10 mouse cellular contexts compared by ENCODE assay signal in the genomic region with DNA sequence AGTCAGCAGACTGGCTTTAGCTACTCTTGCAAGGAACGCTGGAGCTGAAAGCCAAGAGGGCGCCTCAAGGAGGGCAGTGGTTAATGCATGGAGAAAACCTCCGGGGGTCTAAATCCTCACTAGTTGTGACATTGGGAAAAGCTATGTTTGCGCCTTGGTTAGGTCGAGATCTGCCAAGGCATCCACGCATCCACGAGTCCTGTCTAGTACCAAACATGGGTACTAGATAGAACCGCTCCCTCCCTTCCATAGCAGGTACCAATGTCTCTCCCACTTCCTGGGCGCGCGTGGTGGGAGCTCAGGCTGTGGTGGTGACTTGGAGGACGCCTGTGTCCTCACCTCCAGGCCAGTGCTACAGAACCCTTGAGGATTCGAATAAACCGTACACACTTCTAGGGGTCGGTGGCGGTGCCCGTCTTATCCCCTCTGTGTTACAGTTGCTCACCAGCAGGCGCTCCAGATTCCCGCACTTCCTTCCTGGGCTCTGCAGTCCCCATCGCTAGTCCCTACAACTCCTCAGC. TPM values are rescaled to one million over a fixed set of nuclear protein-coding genes. Genes with fewer than 3 reads are reported as not detected.
DNase-seq lines count a peak whose midpoint lies in the region; ATAC-seq and TF ChIP-seq lines count a peak whose summit lies in the region.
"Had no signal": no experiment of that assay in that cellular context is flagged by ENCODE, and none has a peak within 500 bp of the region (broad histone marks: within the 10 kb centered on the region; RNA-seq: fewer than 3 reads in every experiment).

No protein-coding gene starts in this region.

- H3K4me1 ChIP-seq in kidney, postnatal 0 days (replicated peaks; ENCODE audit: insufficient read depth, low read length): peaks cover 4% of the 10 kb centered on the region; the same call in 1 of the 2 replicates
- H3K4me1 ChIP-seq in hindbrain, embryonic 11.5 days (replicated peaks; ENCODE audit: control insufficient read depth, insufficient read depth, low read length): peaks cover 37% of the 10 kb centered on the region
- H3K4me1 ChIP-seq in midbrain, embryonic 16.5 days (ENCODE audit: control insufficient read depth, insufficient read depth, low read length): peaks cover 41% of the 10 kb centered on the region

- DNase-seq in kidney, postnatal 0 days (ENCODE audit: low spot score): no peak
- DNase-seq in kidney, adult 11 months: no peak
- peak; percentile 81 for DNase-seq in brain, embryonic 14.5 days (ENCODE audit: low read depth)
- DNase-seq in hindbrain, embryonic 11.5 days (ENCODE audit: low spot score): peak; percentile 72
- DNase-seq in adrenal gland, postnatal 4 days (ENCODE audit: low spot score in 2 of 2): no peak
- DNase-seq in adrenal gland, adult 8-10 months: no peak
- no peak for DNase-seq in heart, postnatal 10 days
- DNase-seq: kidney, adult 9 months had no signal

- 3% methylated on average over 20 of the region's 20 CpGs for WGBS in kidney, postnatal 0 days
- WGBS in hindbrain, embryonic 11.5 days: 5% methylated on average over 20 of the region's 20 CpGs
- WGBS in midbrain, embryonic 16.5 days: 14% methylated on average over 20 of the region's 20 CpGs

- no peak overlapping the region for H3K4me2 ChIP-seq in kidney, postnatal 0 days (ENCODE audit: low read length)
- H3K4me2 ChIP-seq in hindbrain, embryonic 11.5 days (replicated peaks; ENCODE audit: low read depth, low read length): peak overlapping the region; percentile 57
- peak overlapping the region; percentile 61 for H3K4me2 ChIP-seq in midbrain, embryonic 16.5 days (ENCODE audit: low read length)

- H3K27ac ChIP-seq in kidney, postnatal 0 days: no peak overlapping the region
- H3K27ac ChIP-seq in hindbrain, embryonic 11.5 days (ENCODE audit: low read depth, low read length): peak overlapping the region; percentile 99
- peak overlapping the region; percentile 83 for H3K27ac ChIP-seq in midbrain, embryonic 16.5 days (ENCODE audit: low read length)
- H3K27ac ChIP-seq: liver, embryonic 14.5 days had no signal

- no peak overlapping the region for H3K4me3 ChIP-seq in kidney, postnatal 0 days (replicated peaks; ENCODE audit: low read depth, low read length)
- peak overlapping the region; percentile 13 for H3K4me3 ChIP-seq in hindbrain, embryonic 11.5 days (ENCODE audit: low read depth, low read length)
- no peak overlapping the region for H3K4me3 ChIP-seq in midbrain, embryonic 16.5 days (ENCODE audit: low read depth, low read length)

- no peaks in the 10 kb centered on the region for H3K9me3 ChIP-seq in kidney, postnatal 0 days (replicated peaks; ENCODE audit: low read length)
- H3K9me3 ChIP-seq in hindbrain, embryonic 11.5 days (ENCODE audit: control insufficient read depth, low read length): no peaks in the 10 kb centered on the region
- no peaks in the 10 kb centered on the region for H3K9me3 ChIP-seq in midbrain, embryonic 16.5 days (replicated peaks; ENCODE audit: control insufficient read depth, low read length, poor library complexity, severe bottlenecking)

- no peak overlapping the region for H3K9ac ChIP-seq in kidney, postnatal 0 days (ENCODE audit: low read depth, low read length)
- H3K9ac ChIP-seq in hindbrain, embryonic 11.5 days (ENCODE audit: low read depth, low read length): peak overlapping the region; percentile 79
- H3K9ac ChIP-seq in midbrain, embryonic 16.5 days (ENCODE audit: low read depth, low read length): 0 out of 2 replicates have a peak overlapping the region, but pooled peaks have one; percentile 28
- H3K9ac ChIP-seq: liver, embryonic 14.5 days had no signal

- no peak for TF ChIP-seq CTCF in kidney, postnatal 0 days (IDR thresholded peaks at IDR 0.05; ENCODE audit: low read depth)
- TF ChIP-seq CTCF in brain, embryonic 14.5 days (IDR thresholded peaks at IDR 0.05; ENCODE audit: borderline replicate concordance, extremely low read depth, insufficient read depth, insufficient read length): peak; percentile 34; the same call in 1 of the 2 replicates

- no peaks in the 10 kb centered on the region for H3K36me3 ChIP-seq in kidney, postnatal 0 days (ENCODE audit: insufficient read depth, low read length)
- H3K36me3 ChIP-seq in hindbrain, embryonic 11.5 days (ENCODE audit: control insufficient read depth, insufficient read depth, low read length): 0 out of 2 replicates have a peak, but pooled peaks cover 2% of the 10 kb centered on the region
- H3K36me3 ChIP-seq in midbrain, embryonic 16.5 days (ENCODE audit: control insufficient read depth, insufficient read depth, low read length): no peaks in the 10 kb centered on the region

- intact Hi-C loops in heart, postnatal 10 days (cut with DNase I): no loop called here

- no peak for TF ChIP-seq POLR2A in brain, embryonic 14.5 days (IDR thresholded peaks at IDR 0.05; ENCODE audit: borderline replicate concordance, extremely low read depth, insufficient read depth, insufficient read length, poor library complexity, severe bottlenecking)

- H3K27me3 ChIP-seq in kidney, postnatal 0 days (ENCODE audit: insufficient read depth, low read length): peaks cover 88% of the 10 kb centered on the region
- H3K27me3 ChIP-seq in hindbrain, embryonic 11.5 days (ENCODE audit: control insufficient read depth, insufficient read depth, low read length): peaks cover 26% of the 10 kb centered on the region
- H3K27me3 ChIP-seq in midbrain, embryonic 16.5 days (ENCODE audit: control insufficient read depth, insufficient read depth, low read depth, low read length): peaks cover 5% of the 10 kb centered on the region; the same call in 1 of the 2 replicates

- ATAC-seq in kidney, postnatal 0 days (replicated peaks; ENCODE audit: low FRiP score, low read depth): peak; percentile 25; the same call in 1 of the 2 replicates
- ATAC-seq in hindbrain, embryonic 11.5 days (ENCODE audit: low FRiP score): peak; percentile 20; the same call in 1 of the 2 replicates
- ATAC-seq in midbrain, embryonic 16.5 days: no peak

RNA-seq across cellular contexts. Expression of a gene that starts 48.3 kb away (rescaled TPM):
- 22.6 and 22.8 TPM in 2 replicates for polyA plus RNA-seq in kidney, postnatal 0 days (2015; fragmentation: Nextera tagmentation; extraction: Ambion mirVana)
- 44.7 and 55.4 TPM in 2 replicates for polyA plus RNA-seq in brain, embryonic 14.5 days (2012; rRNA removed)
- polyA plus RNA-seq in hindbrain, embryonic 11.5 days (2014; fragmentation: Nextera tagmentation; extraction: Ambion mirVana): 22.5 and 26.3 TPM in 2 replicates
- polyA plus RNA-seq in midbrain, embryonic 16.5 days (2015; fragmentation: Nextera tagmentation; extraction: Ambion mirVana): 19.7 and 22.0 TPM in 2 replicates
- total RNA-seq in adrenal gland, postnatal 4 days (2021): 10 to 100 TPM; 87.2 to 93.7 TPM
- 10 to 100 TPM; 73.6 to 86.6 (median 84.0) TPM for total RNA-seq in adrenal gland, adult 8-10 months (2022)
- total RNA-seq in heart, postnatal 10 days (2021): 10 to 100 TPM; 54.5 to 64.5 TPM

Comparison
In these comparisons a context has a peak if more than half of its experiments do, and no peak if none do; other contexts are left out.
1. DNase-seq: peak in brain, embryonic 14.5 days (single experiment) and hindbrain, embryonic 11.5 days (single experiment); none in kidney, postnatal 0 days (single experiment), kidney, adult 11 months (single experiment), adrenal gland, postnatal 4 days (0 of 2), adrenal gland, adult 8-10 months (single experiment) and heart, postnatal 10 days (0 of 2).